Mouse (Mus musculus): ENCODE data around the gene Ptgr1.

DNA sequence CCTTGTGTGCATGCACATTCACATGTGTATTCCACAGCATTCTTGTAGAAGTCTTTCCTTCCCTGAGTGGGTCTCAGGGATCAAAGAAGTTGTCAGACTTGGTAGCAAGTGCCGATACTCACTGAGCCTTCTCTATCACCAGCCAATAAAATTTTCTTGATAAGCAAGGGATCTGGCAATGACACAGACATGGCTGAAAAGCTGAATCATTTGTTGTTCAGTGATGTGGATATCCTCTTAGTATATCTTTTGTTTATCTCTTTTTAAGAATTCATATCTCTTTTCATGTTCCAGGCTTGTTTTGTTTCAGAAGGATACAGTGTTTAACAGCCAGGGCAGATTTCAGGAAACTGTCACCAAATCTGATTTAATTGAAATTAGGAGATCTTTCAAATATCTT is 11.8 kb upstream of the Ptgr1 start:
- TF ChIP-seq POLR2A (IDR thresholded peaks at IDR 0.05; ENCODE audit: insufficient read length, low read depth) (no peak), USF1 (IDR thresholded peaks at IDR 0.05; ENCODE audit: low read depth) (no peak), MYOD1 (IDR thresholded peaks at IDR 0.05; ENCODE audit: control insufficient read depth in 1 of 3, insufficient read length in 2 of 3, low read depth in 2 of 3) (no peak), MYOG (IDR thresholded peaks at IDR 0.05; ENCODE audit: control insufficient read depth in 1 of 3, insufficient read depth in 1 of 3, insufficient read length in 2 of 3, low read depth in 2 of 3) (no peak), SRF (IDR thresholded peaks at IDR 0.05; ENCODE audit: control insufficient read depth, insufficient read length, low read depth) (no peak), E2F4 (IDR thresholded peaks at IDR 0.05; ENCODE audit: insufficient read depth) (no peak), TCF12 (IDR thresholded peaks at IDR 0.05; ENCODE audit: insufficient read depth, poor library complexity, severe bottlenecking) (no peak), TCF3 (IDR thresholded peaks at IDR 0.05; ENCODE audit: insufficient read length, low read depth) (no peak)

All from myocyte (in vitro differentiated cells).